Mouse (Mus musculus): ENCODE results near the gene Trappc6b. TPM values are rescaled to one million over a fixed set of nuclear protein-coding genes. Genes with fewer than 3 reads are reported as not detected.

The Trappc6b gene
- 58.8 TPM for total RNA-seq (2023)

DNA sequence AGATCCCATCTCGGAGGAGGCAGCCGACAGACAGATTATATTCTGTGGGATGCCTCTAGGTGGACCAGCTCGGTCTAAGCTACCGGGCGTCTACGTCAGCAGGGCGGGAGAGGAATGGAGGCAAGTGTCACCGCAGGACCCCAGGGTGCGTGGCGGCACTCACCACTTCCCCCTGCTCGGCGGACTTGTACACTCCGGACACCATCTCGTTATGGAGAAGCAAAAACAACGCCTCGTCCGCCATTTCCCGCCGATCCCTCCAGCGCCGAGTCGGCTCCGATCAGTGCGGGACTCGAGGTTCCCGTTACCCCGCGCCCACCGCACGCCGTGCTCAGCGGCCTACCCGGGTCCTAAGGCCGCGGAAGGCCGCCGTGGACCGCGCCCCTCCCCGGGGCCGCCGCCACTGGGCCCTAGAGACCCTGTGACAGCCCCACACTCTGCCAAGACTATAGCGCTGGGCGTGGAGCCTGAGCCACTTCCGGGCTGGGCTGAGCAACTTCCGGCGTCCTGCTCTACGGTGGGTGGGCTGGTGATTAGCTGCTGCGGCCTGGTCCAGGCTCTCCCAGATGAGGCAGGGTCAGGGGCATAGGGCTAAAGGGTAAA lies at the start of gene Trappc6b:
TSS of gene Trappc6b (minus strand) at position 480 of the 603 bp plus-strand sequence.

DNA sequence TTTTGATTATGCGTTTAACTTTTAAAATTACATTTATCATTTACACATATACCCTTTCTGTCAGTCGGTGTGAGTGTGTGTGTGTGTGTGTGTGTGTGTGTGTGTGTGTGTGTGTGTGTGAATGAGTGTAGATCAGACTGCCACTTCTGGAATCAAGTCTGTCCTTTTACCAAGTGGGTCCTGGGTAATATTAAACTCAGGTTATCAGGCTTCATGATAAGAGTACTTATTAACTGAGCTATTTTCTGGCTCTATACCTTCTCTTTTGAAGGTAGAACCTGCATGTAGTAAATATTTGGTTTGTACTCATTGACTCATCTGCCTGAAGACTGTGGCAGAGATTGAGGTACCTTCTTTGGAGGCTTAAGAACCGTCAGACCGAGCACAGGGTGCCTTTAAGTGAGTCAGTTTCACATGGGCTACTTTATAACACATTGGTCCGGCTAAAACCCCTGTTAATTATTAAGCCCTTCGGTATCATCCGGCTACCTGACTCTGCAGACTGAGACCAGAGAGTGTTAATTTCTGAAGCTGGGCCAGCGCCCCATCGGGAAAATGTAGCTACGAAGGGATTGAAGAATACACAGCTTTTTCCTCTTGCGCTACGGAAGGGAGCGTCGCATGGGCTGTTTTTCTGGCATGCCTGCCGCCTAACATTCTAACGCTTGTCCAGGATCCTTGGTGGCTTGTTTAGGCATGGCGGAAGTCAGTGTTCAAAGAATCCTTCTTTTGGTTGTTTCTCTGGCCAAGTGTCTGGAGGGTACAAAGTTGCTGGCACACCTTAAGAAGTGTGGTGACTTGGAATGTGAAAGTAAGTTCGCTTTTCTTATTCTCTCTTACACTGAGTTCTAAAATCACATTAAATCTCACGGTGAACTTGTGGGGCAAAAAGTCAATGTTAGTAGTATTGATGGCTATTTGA lies 34.1 kb upstream of the Trappc6b start, which contains the start of gene Mia2:
TSS of gene Mia2 (plus strand) at position 696 of the 922 bp plus-strand sequence.

DNA sequence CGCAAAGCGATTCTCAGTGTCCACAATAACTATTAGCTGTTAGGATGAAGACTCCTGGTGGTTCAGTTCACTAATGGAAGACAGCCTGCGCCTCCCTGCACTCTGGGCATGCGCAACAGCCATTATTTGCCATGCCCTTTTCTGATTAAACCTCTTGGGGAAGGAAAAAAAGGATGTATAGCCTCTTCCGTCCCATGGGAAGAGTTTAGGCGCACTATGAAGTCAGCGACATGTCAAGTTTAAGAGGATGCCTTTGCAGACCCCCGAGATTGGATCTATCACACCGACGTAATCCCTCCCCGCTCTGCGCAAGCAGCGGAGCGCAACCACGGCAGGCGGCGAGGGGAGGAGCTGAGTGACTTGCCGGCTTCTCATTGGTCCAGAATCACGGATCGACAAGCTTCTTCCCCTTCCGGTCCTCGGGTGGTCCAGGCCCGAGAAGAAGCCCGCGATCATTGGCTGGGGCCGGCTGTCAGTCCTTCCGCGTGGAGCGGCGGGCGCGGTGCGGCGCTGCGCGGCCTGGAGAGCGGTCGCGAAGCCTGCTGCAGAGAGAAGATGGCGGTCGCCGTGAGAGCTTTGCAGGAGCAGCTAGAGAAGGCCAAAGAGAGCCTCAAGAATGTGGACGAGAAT lies 5.3 kb upstream of the Trappc6b start, which contains the start of gene Pnn:
TSS of gene Pnn (plus strand) at position 437 of the 630 bp plus-strand sequence.

DNA sequence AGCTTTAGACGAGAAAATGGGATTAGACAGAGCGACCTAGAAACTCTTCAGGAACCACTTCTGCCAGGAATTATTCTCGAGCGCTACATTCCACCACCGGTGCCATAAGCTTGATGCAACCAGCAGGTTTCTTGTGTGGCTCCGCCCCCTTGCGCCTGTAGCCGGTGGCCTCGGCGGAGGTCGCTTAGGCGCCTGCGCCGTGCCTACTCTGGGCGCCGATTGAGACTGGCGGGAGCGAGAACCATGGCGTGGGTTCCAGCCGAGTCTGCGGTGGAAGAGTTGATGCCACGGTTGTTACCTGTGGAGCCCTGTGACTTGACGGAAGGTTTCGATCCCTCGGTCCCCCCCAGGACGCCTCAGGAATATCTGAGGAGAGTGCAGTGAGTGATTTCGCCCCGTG lies 48.0 kb downstream of the Trappc6b start, which contains the start of gene Gemin2:
TSS of gene Gemin2 (plus strand) at position 160 of the 400 bp plus-strand sequence.

DNA sequence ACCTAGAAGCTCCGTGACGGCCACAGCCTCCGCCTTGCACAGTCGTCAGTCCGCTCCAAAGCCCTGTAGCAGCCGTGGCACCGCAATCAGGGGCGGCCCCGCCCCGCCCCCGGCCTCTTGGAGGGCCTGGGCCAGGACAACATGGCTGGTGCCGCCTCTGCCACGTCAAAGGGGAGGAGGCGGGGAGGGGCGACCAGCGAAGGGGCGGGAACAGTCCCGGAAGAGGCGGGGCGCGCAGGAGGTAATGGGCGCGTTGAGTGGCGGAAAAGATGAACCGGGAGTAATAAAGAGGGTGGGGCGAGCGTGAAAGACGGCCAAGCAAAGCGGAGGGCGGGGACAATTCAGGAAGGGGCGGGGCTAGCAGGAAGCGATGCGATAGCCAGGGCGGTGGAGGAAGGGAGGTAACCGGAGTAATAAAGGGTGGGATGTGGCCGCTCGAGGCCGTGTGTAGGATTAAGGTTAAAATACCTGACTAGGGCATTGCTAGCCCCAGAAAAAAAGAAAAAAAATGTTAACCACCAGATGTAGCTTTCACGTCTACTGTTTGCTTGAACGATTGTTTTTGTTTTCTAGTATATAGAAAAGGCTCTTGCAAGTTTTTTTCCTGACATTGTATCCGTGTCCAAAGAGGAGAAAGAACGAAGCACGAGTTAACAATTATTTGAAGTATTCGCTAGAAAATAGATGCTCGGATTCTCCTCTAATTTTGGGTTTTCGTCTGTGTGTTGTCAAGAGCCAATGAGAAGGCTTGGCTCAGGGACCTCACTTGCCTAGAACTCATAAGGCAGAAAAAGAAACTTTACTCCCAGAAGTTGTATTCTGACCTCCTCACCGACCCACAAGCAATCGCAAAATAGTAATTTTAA lies 49.2 kb downstream of the Trappc6b start, which contains the start of gene Sec23a:
TSS of gene Sec23a (minus strand) at position 174 of the 866 bp plus-strand sequence.

Other genes starting within 250 kb of the Trappc6b start
- 21.9 TPM for gene Sec23a, start 49.5 kb downstream of the Trappc6b start, total RNA-seq (2023)
- 10.1 TPM for gene Gemin2, start 48.1 kb downstream of the Trappc6b start, total RNA-seq (2023)
- 79.6 TPM for gene Pnn, start 5.4 kb upstream of the Trappc6b start, total RNA-seq (2023)
- 141 TPM for gene Mia2, start 34.3 kb upstream of the Trappc6b start, total RNA-seq (2023)
- gene Fbxo33, start 158.3 kb upstream of the Trappc6b start, total RNA-seq (2023), result 97.9 TPM

Measured in CD4-positive naive resting alpha-beta T cell, adult 76 days (primary cell).